Mouse (Mus musculus) C2C12 (cell line): Measurements from ENCODE around the gene Olfr211. TPM values are rescaled to one million over a fixed set of nuclear protein-coding genes. Genes with fewer than 3 reads are reported as not detected.

Source experiments
- H3K27me3 ChIP-seq: one replicate; pipeline ENCODE4 v1.6.1; 2011; ENCODE audit not compliant: control insufficient read depth, insufficient read depth, insufficient read length
- H3K36me3 ChIP-seq: one replicate; pipeline ENCODE4 v1.6.1; 2011; ENCODE audit not compliant: control insufficient read depth, insufficient read depth
- H3K4me3 ChIP-seq: one replicate; pipeline ENCODE4 v1.5.1; 2011; ENCODE audit warnings: mild to moderate bottlenecking, control low read depth; ENCODE audit not compliant: poor library complexity, insufficient read depth, severe bottlenecking
- H3K79me2 ChIP-seq: one replicate; pipeline ENCODE4 v1.6.1; 2011; ENCODE audit not compliant: control insufficient read depth, insufficient read depth
- H3K79me3 ChIP-seq: one replicate; pipeline ENCODE4 v1.6.1; 2011; ENCODE audit warnings: low read depth, control low read depth
- H3ac ChIP-seq: one replicate; pipeline ENCODE3; 2011; ENCODE audit warnings: low read depth; ENCODE audit not compliant: control insufficient read depth, insufficient read length
- CEBPB ChIP-seq: IDR thresholded peaks from one replicate; pipeline ENCODE4 v1.6.1; 2011; ENCODE audit warnings: low read depth, mild to moderate bottlenecking, control low read depth, moderate library complexity
- CTCF ChIP-seq: IDR thresholded peaks from one replicate; pipeline ENCODE4 v1.5.1; 2011; ENCODE audit not compliant: control insufficient read depth, insufficient read depth, insufficient read length
- FOSL1 ChIP-seq: IDR thresholded peaks from one replicate; pipeline ENCODE4 v1.8.0; 2011; ENCODE audit warnings: mild to moderate bottlenecking, low read length; ENCODE audit not compliant: poor library complexity, insufficient read depth, severe bottlenecking
- MAX ChIP-seq: IDR thresholded peaks from one replicate; pipeline ENCODE4 v1.6.1; 2011; ENCODE audit warnings: mild to moderate bottlenecking, control low read depth
- MYOD1 ChIP-seq: IDR thresholded peaks from one replicate; pipeline ENCODE4 v1.6.1; 2011; ENCODE audit warnings: low read depth; ENCODE audit not compliant: control insufficient read depth, insufficient read length
- MYOG ChIP-seq: IDR thresholded peaks from one replicate; pipeline ENCODE4 v1.6.1; 2011; ENCODE audit not compliant: control insufficient read depth, insufficient read length; ENCODE audit errors: extremely low read depth
- USF1 ChIP-seq: IDR thresholded peaks from one replicate; pipeline ENCODE4 v1.6.1; 2011; ENCODE audit warnings: low read depth, mild to moderate bottlenecking, control low read depth, moderate library complexity
- polyA plus RNA-seq: library from polyadenylated mRNA; unstranded; fragments of >200 nt; fragmentation: generic; extraction: Trizol; gene quantifications from one replicate; pipeline ENCODE4 v1.2.1, GENCODE M21; 2012; ENCODE audit warnings: missing spikeins

Olfr211 gene
- polyA plus RNA-seq, 1 experiment = not detected

DNA sequence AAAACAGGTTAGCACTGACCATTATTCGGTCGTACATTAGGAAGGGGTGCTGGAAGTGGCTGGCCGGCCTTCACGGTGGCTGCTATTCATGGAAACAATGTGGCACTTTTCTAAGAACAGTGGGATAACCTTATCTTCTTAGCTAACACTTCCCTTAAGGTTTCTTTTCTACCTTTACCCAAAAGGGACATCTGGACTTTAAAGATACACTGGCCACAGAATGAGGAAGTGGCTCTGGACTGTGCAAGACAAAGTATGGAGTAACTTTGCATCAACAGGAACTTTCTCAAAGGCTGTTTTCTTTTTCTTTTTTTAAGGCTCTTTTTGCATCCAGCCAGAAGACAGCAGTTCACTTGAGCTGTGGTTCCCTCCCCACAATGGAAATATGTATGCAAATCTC, 30.2 kb upstream of the Olfr211 start:
- no peaks in the 10 kb centered on the region for H3K27me3 ChIP-seq
- no peaks in the 10 kb centered on the region for H3K36me3 ChIP-seq
- no peak overlapping the region for H3ac ChIP-seq
- H3K4me3 ChIP-seq = no peak overlapping the region
- H3K79me3 ChIP-seq = no peaks in the 10 kb centered on the region
- TF ChIP-seq MYOD1 (no peak), CTCF (no peak), MYOG (no peak), USF1 (no peak), CEBPB (no peak), MAX (no peak), FOSL1 (no peak)
- H3K79me2 ChIP-seq = no peaks in the 10 kb centered on the region

- Histone ChIP-seq H3ac (no peak overlapping the region), H3K79me3 (no peaks in the 10 kb centered on the region), H3K79me2 (no peaks in the 10 kb centered on the region), H3K4me3 (no peak overlapping the region), H3K36me3 (no peaks in the 10 kb centered on the region), H3K27me3 (no peaks in the 10 kb centered on the region)
- TF ChIP-seq MYOG (no peak), MYOD1 (no peak), CTCF (no peak), MAX (no peak), CEBPB (no peak)
These were observed 29.7 kb upstream of the Olfr211 start for GRCm38 (mm10) chr6:116459232-116459631.

GRCm38 (mm10) chr6:116460544-116461283, 28.2 kb upstream of the Olfr211 start, which contains the start of gene Alox5:
Alox5 (minus strand) TSS chr6:116461178.
- Histone ChIP-seq H3K4me3 (no peak within 1 kb of the TSS), H3K79me3 (no peaks in the 10 kb centered on the region), H3K79me2 (no peaks in the 10 kb centered on the region), H3K27me3 (no peaks in the 10 kb centered on the region), H3ac (peak within 1 kb of the TSS; percentile 66), H3K36me3 (no peaks in the 10 kb centered on the region)
- TF ChIP-seq MYOG = no peak
- TF ChIP-seq CTCF = no peak
- no peak for TF ChIP-seq MAX
- no peak for TF ChIP-seq MYOD1
- TF ChIP-seq FOSL1 = no peak
- TF ChIP-seq USF1 = no peak
- TF ChIP-seq CEBPB = no peak

- Histone ChIP-seq H3K36me3 (no peaks in the 10 kb centered on the region), H3K79me3 (no peaks in the 10 kb centered on the region), H3ac (no peak overlapping the region), H3K79me2 (no peaks in the 10 kb centered on the region), H3K27me3 (no peaks in the 10 kb centered on the region), H3K4me3 (no peak overlapping the region)
- TF ChIP-seq CEBPB (no peak), MAX (no peak), MYOG (no peak), FOSL1 (no peak), MYOD1 (no peak), CTCF (no peak), USF1 (no peak)
These were observed 20.8 kb upstream of the Olfr211 start for GRCm38 (mm10) chr6:116468081-116468480.

DNA sequence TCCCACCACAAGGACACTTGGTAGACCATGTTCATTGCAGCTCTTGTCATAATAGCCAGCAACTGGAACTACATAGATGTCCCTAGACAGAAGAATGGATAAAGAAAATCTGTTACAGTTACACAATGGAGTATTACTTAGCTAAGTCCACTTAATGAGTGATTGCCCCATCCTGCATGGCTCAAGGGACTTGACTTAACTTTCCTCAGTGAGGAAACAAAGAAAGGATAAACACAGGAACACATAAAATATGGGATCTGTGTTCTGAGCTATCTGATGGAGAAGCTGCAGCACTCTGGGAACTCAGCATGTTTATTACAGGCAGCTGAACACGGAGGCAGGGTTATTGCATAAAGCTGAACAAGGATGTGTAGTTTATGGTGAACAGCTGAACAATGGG, 3.8 kb upstream of the Olfr211 start:
- Histone ChIP-seq H3K4me3 (no peak overlapping the region), H3K27me3 (no peaks in the 10 kb centered on the region), H3K36me3 (no peaks in the 10 kb centered on the region), H3K79me3 (no peaks in the 10 kb centered on the region), H3ac (no peak overlapping the region), H3K79me2 (no peaks in the 10 kb centered on the region)
- TF ChIP-seq CEBPB (no peak), MYOD1 (no peak), USF1 (no peak), MYOG (no peak), MAX (no peak), CTCF (no peak), FOSL1 (no peak)

DNA sequence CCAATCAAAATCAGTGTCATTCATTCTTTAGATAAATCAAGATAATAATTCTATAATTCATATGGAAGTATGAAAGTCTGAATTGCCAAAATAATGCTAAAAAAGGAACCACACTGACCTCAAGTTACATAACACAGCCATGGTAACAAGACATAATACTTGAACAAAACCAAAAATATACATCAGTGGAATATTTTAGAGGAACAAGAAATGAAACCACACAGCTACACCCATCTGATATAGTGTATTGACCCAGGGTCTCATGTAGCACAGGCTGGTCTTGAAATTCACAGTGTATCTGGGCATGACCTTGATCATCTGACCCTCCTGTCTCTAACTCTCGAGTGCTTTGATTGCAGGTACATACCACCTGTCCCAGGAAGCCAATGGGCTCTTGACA, 2.1 kb upstream of the Olfr211 start:
- no peak overlapping the region for H3ac ChIP-seq
- H3K79me3 ChIP-seq = no peaks in the 10 kb centered on the region
- TF ChIP-seq FOSL1 (no peak), MAX (no peak)
- H3K4me3 ChIP-seq = no peak overlapping the region
- H3K79me2 ChIP-seq = no peaks in the 10 kb centered on the region
- H3K36me3 ChIP-seq = no peaks in the 10 kb centered on the region
- no peaks in the 10 kb centered on the region for H3K27me3 ChIP-seq
